Mouse (Mus musculus): ENCODE data around the gene Kcnmb2. TPM values are rescaled to one million over a fixed set of nuclear protein-coding genes. Genes with fewer than 3 reads are reported as not detected.

Kcnmb2 gene
- polyA plus RNA-seq, 1 experiment from 2014 or later = 0.40 TPM

- no peak for ATAC-seq
- Histone ChIP-seq H3K4me2 (replicated peaks; ENCODE audit: low read depth) (no peak overlapping the region), H3K4me3 (ENCODE audit: low read depth, low read length) (no peak overlapping the region), H3K27ac (ENCODE audit: low read depth, low read length) (no peak overlapping the region), H3K4me1 (replicated peaks; ENCODE audit: control insufficient read depth, insufficient read depth, low read length) (no peaks in the 10 kb centered on the region), H3K27me3 (replicated peaks; ENCODE audit: control insufficient read depth, insufficient read depth, low read length) (no peaks in the 10 kb centered on the region), H3K36me3 (ENCODE audit: control insufficient read depth, insufficient read depth) (no peaks in the 10 kb centered on the region), H3K9me3 (ENCODE audit: control insufficient read depth) (no peaks in the 10 kb centered on the region), H3K9ac (ENCODE audit: low read depth, low read length) (no peak overlapping the region)
- no peak for TF ChIP-seq CTCF (IDR thresholded peaks at IDR 0.05; ENCODE audit: low read depth)
- WGBS = 63% methylated on average over 3 of the region's 3 CpGs
Observed at GRCm38 (mm10) chr3:32144655-32145054, 242.3 kb downstream of the Kcnmb2 start.

- WGBS = 89% methylated on average over 4 of the region's 4 CpGs
- H3K9ac ChIP-seq (ENCODE audit: low read depth, low read length) = no peak overlapping the region
- ATAC-seq = no peak
- no peaks in the 10 kb centered on the region for H3K9me3 ChIP-seq (ENCODE audit: control insufficient read depth)
- H3K4me2 ChIP-seq (replicated peaks; ENCODE audit: low read depth) = no peak overlapping the region
- TF ChIP-seq CTCF (IDR thresholded peaks at IDR 0.05; ENCODE audit: low read depth) = no peak
- no peak overlapping the region for H3K4me3 ChIP-seq (ENCODE audit: low read depth, low read length)
- no peaks in the 10 kb centered on the region for H3K27me3 ChIP-seq (replicated peaks; ENCODE audit: control insufficient read depth, insufficient read depth, low read length)
- H3K27ac ChIP-seq (ENCODE audit: low read depth, low read length) = no peak overlapping the region
- no peaks in the 10 kb centered on the region for H3K4me1 ChIP-seq (replicated peaks; ENCODE audit: control insufficient read depth, insufficient read depth, low read length)
- no peaks in the 10 kb centered on the region for H3K36me3 ChIP-seq (ENCODE audit: control insufficient read depth, insufficient read depth)
Observed at GRCm38 (mm10) chr3:32147739-32148138, 245.4 kb downstream of the Kcnmb2 start.

- no peaks in the 10 kb centered on the region for H3K36me3 ChIP-seq (ENCODE audit: control insufficient read depth, insufficient read depth)
- no peak overlapping the region for H3K27ac ChIP-seq (ENCODE audit: low read depth, low read length)
- H3K4me2 ChIP-seq (replicated peaks; ENCODE audit: low read depth) = no peak overlapping the region
- H3K4me3 ChIP-seq (ENCODE audit: low read depth, low read length) = no peak overlapping the region
- no peak for ATAC-seq
- no peaks in the 10 kb centered on the region for H3K9me3 ChIP-seq (ENCODE audit: control insufficient read depth)
- H3K27me3 ChIP-seq (replicated peaks; ENCODE audit: control insufficient read depth, insufficient read depth, low read length) = no peaks in the 10 kb centered on the region
- WGBS = 76% methylated on average over 14 of the region's 14 CpGs
- H3K4me1 ChIP-seq (replicated peaks; ENCODE audit: control insufficient read depth, insufficient read depth, low read length) = no peaks in the 10 kb centered on the region
- no peak for TF ChIP-seq CTCF (IDR thresholded peaks at IDR 0.05; ENCODE audit: low read depth)
- no peak overlapping the region for H3K9ac ChIP-seq (ENCODE audit: low read depth, low read length)
Observed at GRCm38 (mm10) chr3:32149851-32150570, 247.7 kb downstream of the Kcnmb2 start.

- no peak for TF ChIP-seq CTCF (IDR thresholded peaks at IDR 0.05; ENCODE audit: low read depth)
- no peaks in the 10 kb centered on the region for H3K36me3 ChIP-seq (ENCODE audit: control insufficient read depth, insufficient read depth)
Observed at GRCm38 (mm10) chr3:32180519-32180918, 278.2 kb downstream of the Kcnmb2 start.

GRCm38 (mm10) chr3:32185855-32186522 is 283.7 kb downstream of the Kcnmb2 start:
- H3K27ac ChIP-seq (ENCODE audit: low read depth, low read length) = no peak overlapping the region
- 73% methylated on average over 2 of the region's 2 CpGs for WGBS
- H3K27me3 ChIP-seq (replicated peaks; ENCODE audit: control insufficient read depth, insufficient read depth, low read length) = no peaks in the 10 kb centered on the region
- H3K9ac ChIP-seq (ENCODE audit: low read depth, low read length) = no peak overlapping the region
- H3K36me3 ChIP-seq (ENCODE audit: control insufficient read depth, insufficient read depth) = no peaks in the 10 kb centered on the region
- H3K4me3 ChIP-seq (ENCODE audit: low read depth, low read length) = no peak overlapping the region
- TF ChIP-seq CTCF (IDR thresholded peaks at IDR 0.05; ENCODE audit: low read depth) = no peak
- no peaks in the 10 kb centered on the region for H3K9me3 ChIP-seq (ENCODE audit: control insufficient read depth)
- no peak for ATAC-seq
- H3K4me2 ChIP-seq (replicated peaks; ENCODE audit: low read depth) = no peak overlapping the region
- H3K4me1 ChIP-seq (replicated peaks; ENCODE audit: control insufficient read depth, insufficient read depth, low read length) = no peaks in the 10 kb centered on the region

More at GRCm38 (mm10) chr3:32180519-32180918, 278.2 kb downstream of the Kcnmb2 start:
- no peaks in the 10 kb centered on the region for H3K27me3 ChIP-seq (replicated peaks; ENCODE audit: control insufficient read depth, insufficient read depth, low read length)
- no peak overlapping the region for H3K4me3 ChIP-seq (ENCODE audit: low read depth, low read length)
- ATAC-seq = no peak
- no peak overlapping the region for H3K9ac ChIP-seq (ENCODE audit: low read depth, low read length)
- no peaks in the 10 kb centered on the region for H3K9me3 ChIP-seq (ENCODE audit: control insufficient read depth)
- H3K27ac ChIP-seq (ENCODE audit: low read depth, low read length) = no peak overlapping the region
- 79% methylated on average over 6 of the region's 6 CpGs for WGBS
- H3K4me1 ChIP-seq (replicated peaks; ENCODE audit: control insufficient read depth, insufficient read depth, low read length) = no peaks in the 10 kb centered on the region
- H3K4me2 ChIP-seq (replicated peaks; ENCODE audit: low read depth) = no peak overlapping the region

- TF ChIP-seq CTCF (IDR thresholded peaks at IDR 0.05; ENCODE audit: low read depth) = peak; percentile 74
- no peak overlapping the region for H3K4me2 ChIP-seq (replicated peaks; ENCODE audit: low read depth)
- H3K9me3 ChIP-seq (ENCODE audit: control insufficient read depth) = no peaks in the 10 kb centered on the region
- H3K27me3 ChIP-seq (replicated peaks; ENCODE audit: control insufficient read depth, insufficient read depth, low read length) = no peaks in the 10 kb centered on the region
- no peaks in the 10 kb centered on the region for H3K4me1 ChIP-seq (replicated peaks; ENCODE audit: control insufficient read depth, insufficient read depth, low read length)
- H3K36me3 ChIP-seq (ENCODE audit: control insufficient read depth, insufficient read depth) = no peaks in the 10 kb centered on the region
- no peak for ATAC-seq
- H3K9ac ChIP-seq (ENCODE audit: low read depth, low read length) = no peak overlapping the region
- 39% methylated on average over 5 of the region's 5 CpGs for WGBS
- no peak overlapping the region for H3K27ac ChIP-seq (ENCODE audit: low read depth, low read length)
- H3K4me3 ChIP-seq (ENCODE audit: low read depth, low read length) = no peak overlapping the region
Observed at GRCm38 (mm10) chr3:32188521-32188920, 286.2 kb downstream of the Kcnmb2 start.

All from intestine, postnatal 0 days (tissue).